Mouse (Mus musculus): ENCODE data around the gene Dctpp1.

Gene Dctpp1

DNA sequence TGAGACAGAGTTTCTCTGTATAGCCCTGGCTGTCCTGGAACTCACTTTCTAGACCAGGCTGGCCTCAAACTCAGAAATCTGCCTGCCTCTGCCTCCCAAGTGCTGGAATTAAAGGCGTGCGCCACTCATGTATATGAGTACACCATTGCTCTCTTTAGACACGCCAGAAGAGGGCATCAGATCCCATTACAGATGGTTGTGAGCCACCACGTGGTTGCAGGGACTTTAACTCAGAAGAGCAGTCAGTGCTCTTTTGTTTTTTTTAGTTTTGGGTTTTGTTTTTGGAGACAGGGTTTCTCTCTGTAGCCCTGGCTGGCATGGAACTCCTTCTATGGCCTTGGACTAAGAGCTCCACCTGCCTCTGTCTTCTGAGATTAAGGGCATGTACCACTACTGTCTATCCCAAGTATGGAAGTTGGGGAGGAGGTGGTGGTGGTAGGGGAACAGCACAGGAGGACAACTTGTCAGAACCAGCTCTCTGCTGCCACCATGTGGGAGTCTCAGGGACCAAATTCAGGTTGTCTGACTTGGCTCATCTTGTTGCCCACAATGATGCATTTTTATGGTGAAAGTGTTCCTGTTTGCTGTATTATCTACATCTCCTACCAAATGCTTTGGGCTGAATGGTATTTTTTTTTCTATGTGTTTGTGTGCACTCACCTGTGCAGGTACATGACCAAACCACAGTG is 31.8 kb downstream of the Dctpp1 start:
- peak; percentile 92 to 94 for DNase-seq

GRCm38 (mm10) chr7:127225147-127225995 is 35.1 kb downstream of the Dctpp1 start:
- no peak for DNase-seq

- no peak for DNase-seq
Observed at GRCm38 (mm10) chr7:127224616-127225015, 35.9 kb downstream of the Dctpp1 start.

GRCm38 (mm10) chr7:127223515-127224478 is 36.7 kb downstream of the Dctpp1 start:
- DNase-seq, result no peak

GRCm38 (mm10) chr7:127223106-127223505 is 37.4 kb downstream of the Dctpp1 start:
- no peak for DNase-seq

GRCm38 (mm10) chr7:127220440-127220839 is 40.1 kb downstream of the Dctpp1 start:
- DNase-seq, result no peak

DNA sequence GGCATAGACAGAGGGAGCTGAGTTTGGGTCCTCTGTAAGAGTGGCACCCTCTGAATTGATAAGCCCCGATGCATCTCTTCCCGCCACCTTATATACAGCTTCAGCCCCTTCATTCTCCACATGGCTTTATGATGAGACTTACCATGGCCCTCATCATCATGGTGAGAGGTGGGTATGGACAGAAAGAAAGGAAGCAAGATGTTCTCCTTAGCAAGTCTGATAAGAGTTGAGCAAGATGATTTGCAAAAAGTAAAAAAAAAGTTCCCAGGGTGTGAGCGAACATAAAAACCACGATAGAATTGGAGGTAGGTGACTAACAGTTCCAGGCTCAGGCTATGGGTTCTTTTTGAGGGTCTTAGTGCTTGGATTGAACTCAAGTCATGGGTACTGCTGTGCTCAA is 41.8 kb downstream of the Dctpp1 start:
- no peak for DNase-seq

GRCm38 (mm10) chr7:127217901-127218642 is 42.4 kb downstream of the Dctpp1 start:
- DNase-seq, result no peak

- no peak for DNase-seq
Observed at GRCm38 (mm10) chr7:127217475-127217874, 43.0 kb downstream of the Dctpp1 start.

- DNase-seq, result no peak
Observed at GRCm38 (mm10) chr7:127216307-127216706, 44.2 kb downstream of the Dctpp1 start.

DNA sequence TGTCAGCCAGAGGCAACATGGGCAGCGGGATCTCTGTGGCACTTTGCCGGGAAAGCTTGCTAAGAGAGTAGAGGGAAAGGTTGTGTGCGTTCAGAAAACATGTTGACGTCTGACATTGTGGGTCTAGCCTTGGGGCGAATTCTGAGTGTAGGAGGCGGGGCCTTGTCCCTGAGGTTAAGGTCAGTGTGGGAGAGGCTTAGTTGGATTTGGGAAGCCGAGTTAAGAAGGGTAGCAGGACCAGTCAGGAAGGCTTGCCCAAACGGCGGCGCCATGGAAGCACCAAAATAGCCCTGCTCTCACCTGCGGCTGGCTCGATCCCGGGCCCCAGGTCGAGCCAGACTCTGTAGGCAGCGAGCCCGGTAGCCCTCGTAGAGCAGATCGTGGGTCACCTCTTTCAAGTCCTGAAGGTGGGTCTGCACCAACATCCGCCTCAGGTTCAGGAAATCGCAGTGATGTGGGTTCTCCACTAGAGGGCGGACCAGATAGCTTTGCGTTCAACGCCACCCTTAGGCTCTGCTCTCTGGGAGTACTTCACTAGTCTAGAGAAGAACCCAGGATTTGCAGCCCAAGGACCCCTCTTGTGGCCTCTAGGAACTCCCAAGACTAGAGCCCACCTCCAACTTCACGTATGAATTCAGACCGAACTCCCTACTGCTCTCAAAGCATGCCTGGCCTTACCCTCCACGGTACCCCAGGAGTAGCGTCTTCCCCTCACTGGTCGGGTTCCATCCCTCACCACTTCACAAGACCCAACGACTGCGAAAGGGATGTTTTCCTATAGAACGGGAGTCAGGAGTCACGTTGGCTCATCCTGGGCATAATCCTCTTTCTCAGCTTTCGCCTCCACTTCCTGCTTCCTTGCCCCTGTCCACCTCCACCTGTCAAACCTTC is 45.3 kb downstream of the Dctpp1 start:
- DNase-seq, result peak; percentile 79 to 88

DNA sequence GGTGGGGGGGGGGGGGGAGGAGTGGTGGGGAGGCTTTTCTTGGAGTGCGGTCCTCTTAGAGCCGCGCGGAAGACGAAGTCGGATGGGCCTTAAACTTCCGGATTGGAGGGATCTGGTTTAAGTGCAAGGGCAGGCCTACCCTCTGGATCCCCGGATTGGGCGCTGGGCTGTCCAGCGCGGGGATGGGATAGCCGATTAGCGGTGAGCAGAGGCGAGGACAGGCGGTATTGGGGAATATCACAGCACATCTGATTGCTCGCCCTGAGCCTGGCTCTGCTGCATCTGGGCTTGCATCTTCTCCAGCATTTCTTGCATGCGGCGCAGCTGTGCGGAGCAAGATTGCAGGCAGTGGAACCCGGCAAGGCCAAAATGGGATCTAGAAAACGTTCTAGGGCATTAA is 46.0 kb downstream of the Dctpp1 start:
- DNase-seq, result no peak

GRCm38 (mm10) chr7:127213930-127214329 is 46.6 kb downstream of the Dctpp1 start:
- no peak for DNase-seq

- DNase-seq, result peak; percentile 70 to 80
Observed at GRCm38 (mm10) chr7:127213485-127213884, 47.0 kb downstream of the Dctpp1 start.

DNA sequence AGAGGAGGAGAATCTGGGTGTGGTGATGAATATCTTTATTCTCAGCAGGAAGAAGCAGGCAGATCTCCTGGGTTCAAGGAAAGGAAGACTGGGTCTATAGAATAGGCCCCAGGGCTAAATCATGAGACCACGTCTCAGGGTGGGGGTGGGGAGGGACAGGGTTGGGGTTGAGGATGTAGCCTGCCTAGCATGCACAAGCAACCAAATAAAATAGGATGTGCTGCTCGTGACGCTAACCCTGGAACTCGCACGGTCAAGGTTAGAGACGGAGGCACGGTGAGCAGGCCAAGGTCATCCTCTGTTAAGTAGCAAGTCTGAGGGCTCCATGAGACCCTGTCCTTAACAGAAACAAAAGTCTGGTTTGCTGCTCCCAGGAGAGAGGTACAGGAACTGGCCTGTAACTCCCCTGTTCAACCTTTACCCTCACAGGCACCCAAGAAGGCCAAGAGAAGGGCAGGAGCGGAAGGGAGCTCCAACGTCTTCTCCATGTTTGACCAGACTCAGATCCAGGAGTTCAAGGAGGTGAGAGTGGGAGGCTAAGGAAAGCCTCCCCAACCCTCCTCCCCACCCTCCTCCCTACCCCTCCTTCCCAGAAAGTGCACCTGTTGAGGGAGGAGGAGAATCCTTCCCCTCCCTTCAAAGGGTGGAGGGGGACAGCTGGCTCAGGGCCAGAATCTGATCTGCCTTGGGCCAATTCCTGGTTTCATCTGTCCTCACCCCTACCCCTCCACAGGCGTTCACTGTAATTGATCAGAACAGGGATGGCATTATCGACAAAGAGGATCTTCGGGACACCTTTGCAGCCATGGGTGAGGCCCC is 47.9 kb downstream of the Dctpp1 start:
- DNase-seq, result no peak

GRCm38 (mm10) chr7:127211014-127211745 is 49.3 kb downstream of the Dctpp1 start:
- no peak for DNase-seq

DNA sequence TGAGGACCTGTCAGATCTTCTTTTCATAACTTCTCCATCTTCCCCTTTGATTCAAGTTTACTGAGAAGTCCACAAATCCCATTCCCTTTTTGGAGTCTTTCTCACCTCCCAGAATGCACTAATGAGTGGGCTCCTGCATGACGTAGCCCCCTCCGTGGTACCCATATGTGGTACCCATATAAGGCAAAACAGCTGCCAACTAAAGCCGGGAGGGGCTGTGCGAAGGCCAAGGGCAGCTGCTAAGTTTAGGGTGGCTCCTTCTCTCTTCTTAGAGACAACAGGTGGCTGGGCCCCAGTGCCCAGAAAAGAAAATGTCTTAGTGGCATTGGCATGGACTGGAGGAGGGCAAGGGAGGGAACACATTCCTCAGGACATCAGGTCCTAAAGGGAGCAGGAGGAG is 50.2 kb downstream of the Dctpp1 start:
- no peak for DNase-seq

DNA sequence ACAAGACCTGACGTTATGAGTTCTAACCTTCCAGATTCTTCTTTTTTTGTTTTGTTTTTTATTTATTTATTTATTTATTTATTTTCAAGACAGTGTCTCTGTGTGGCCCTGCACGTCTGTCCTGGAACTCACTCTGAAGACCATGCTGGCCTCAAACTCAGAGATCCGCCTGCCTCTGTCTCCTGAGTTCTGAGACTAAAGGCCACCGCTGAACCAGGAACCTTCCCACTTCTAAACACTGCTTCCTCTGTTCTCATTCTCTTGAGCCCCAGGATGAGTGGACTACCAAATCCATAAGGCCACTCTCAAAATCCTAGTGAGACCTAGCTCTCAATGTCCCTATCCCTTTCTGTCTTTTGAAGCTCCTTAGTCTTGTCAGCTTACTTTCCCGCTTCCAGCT is 50.7 kb downstream of the Dctpp1 start:
- DNase-seq, result no peak
